Mouse (Mus musculus): Measurements from ENCODE around the gene Tbc1d30.
A peak's percentile ranks its signal among the peaks of the same experiment; 100 is the strongest.

Tbc1d30 gene

GRCm38 (mm10) chr10:121282926-121283325, 68.2 kb downstream of the Tbc1d30 start:
- Histone ChIP-seq H3K36me3 (ENCODE audit: control insufficient read depth, insufficient read depth, low read length, poor library complexity, severe bottlenecking) (no peaks in the 10 kb centered on the region), H3K27me3 (ENCODE audit: control insufficient read depth, insufficient read depth, low read length, poor library complexity, severe bottlenecking) (no peaks in the 10 kb centered on the region)
- DNase-seq (ENCODE audit: low read depth, low spot score): no peak

DNA sequence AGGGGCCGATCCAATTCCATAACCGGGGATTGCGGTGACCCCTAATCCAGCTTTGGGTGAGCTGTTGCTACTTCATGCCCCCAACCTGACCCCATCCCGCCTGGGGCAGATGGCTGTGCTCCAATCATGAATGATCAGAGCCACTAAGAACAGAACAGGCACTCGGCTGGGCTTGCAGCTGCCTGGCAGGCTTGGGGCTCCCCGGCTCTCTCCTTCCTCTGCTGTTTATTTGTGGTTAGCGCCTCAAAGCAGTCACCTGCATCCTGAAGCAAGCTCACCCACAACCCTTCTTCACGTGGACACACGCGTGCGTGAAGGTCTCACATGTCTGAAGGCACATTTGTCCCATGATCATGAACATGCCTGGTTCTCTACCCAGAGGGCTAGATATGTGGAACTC, 68.6 kb downstream of the Tbc1d30 start:
- no peak for DNase-seq (ENCODE audit: low read depth, low spot score)
- Histone ChIP-seq H3K36me3 (ENCODE audit: control insufficient read depth, insufficient read depth, low read length, poor library complexity, severe bottlenecking) (no peaks in the 10 kb centered on the region), H3K27me3 (ENCODE audit: control insufficient read depth, insufficient read depth, low read length, poor library complexity, severe bottlenecking) (no peaks in the 10 kb centered on the region)

DNA sequence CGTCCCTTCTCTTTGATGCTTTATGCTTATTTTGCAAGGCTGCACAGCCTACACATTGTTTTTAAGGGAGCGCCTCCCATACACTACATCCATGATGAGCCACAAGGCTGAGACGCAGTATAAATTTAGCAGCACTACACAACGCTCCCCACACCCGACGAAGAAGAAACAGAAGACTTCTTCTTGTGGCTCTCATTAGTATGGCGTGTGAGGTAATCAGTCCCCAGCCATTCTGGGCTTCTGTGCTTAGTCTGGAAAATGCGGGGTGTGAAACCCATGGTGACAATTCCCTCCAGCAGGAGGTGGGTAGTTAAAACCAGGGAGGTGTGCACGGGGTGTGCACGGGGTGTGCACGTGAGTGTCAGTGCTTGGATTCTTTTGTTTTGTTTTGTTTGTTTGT, 70.1 kb downstream of the Tbc1d30 start:
- H3K27me3 ChIP-seq (ENCODE audit: control insufficient read depth, insufficient read depth, low read length, poor library complexity, severe bottlenecking): no peaks in the 10 kb centered on the region
- no peak for DNase-seq (ENCODE audit: low read depth, low spot score)
- no peaks in the 10 kb centered on the region for H3K36me3 ChIP-seq (ENCODE audit: control insufficient read depth, insufficient read depth, low read length, poor library complexity, severe bottlenecking)

DNA sequence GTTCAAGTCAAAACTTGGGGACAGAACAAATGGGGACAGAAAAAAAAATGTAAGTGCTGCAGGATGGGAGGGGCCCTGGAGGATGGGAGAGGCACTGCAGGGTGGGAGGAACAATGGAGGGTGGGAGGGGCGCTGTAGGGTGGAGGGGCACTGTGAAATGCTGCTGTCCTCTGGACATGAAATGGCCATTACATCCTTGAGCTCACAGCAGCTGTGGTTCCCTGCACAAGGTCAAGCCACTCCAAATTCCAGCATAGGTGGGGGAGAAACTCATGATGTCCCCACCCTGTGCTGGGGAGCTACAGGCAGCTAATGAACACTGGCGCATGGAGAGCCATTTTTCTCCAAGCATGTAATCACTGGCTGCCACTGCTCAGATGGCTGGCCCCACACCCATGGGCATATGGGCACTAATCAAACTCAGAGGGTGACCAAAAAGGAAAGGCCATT, 74.0 kb downstream of the Tbc1d30 start:
- Histone ChIP-seq H3K36me3 (ENCODE audit: control insufficient read depth, insufficient read depth, low read length, poor library complexity, severe bottlenecking) (no peaks in the 10 kb centered on the region), H3K27me3 (ENCODE audit: control insufficient read depth, insufficient read depth, low read length, poor library complexity, severe bottlenecking) (no peaks in the 10 kb centered on the region)
- DNase-seq (ENCODE audit: low read depth, low spot score): no peak

- no peaks in the 10 kb centered on the region for H3K36me3 ChIP-seq (ENCODE audit: control insufficient read depth, insufficient read depth, low read length, poor library complexity, severe bottlenecking)
- DNase-seq (ENCODE audit: low read depth, low spot score): no peak
- no peaks in the 10 kb centered on the region for H3K27me3 ChIP-seq (ENCODE audit: control insufficient read depth, insufficient read depth, low read length, poor library complexity, severe bottlenecking)
Measured at GRCm38 (mm10) chr10:121274964-121275363, 76.1 kb downstream of the Tbc1d30 start.

DNA sequence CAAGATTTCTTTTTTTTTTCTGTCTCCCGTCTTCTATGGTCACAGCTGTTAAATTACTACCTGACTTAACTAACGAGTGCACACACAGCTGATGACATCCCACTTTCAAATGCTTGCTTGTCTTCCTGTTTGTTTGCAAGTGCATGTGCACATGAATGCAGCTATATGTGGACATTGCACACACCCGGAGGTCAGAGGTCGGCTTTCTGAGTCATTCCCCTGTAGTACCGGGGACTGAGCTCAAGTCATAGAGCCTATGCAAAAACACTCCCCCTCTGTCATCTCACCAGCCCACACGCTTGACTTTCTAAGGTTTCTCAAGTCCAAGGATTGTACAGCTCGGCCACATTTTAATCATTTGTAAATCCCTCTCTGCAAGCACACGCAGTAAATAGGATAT, 80.1 kb downstream of the Tbc1d30 start:
- H3K27me3 ChIP-seq (ENCODE audit: control insufficient read depth, insufficient read depth, low read length, poor library complexity, severe bottlenecking): no peaks in the 10 kb centered on the region
- DNase-seq (ENCODE audit: low read depth, low spot score): no peak
- no peaks in the 10 kb centered on the region for H3K36me3 ChIP-seq (ENCODE audit: control insufficient read depth, insufficient read depth, low read length, poor library complexity, severe bottlenecking)

- H3K36me3 ChIP-seq (ENCODE audit: control insufficient read depth, insufficient read depth, low read length, poor library complexity, severe bottlenecking): no peaks in the 10 kb centered on the region
- no peaks in the 10 kb centered on the region for H3K27me3 ChIP-seq (ENCODE audit: control insufficient read depth, insufficient read depth, low read length, poor library complexity, severe bottlenecking)
- DNase-seq (ENCODE audit: low read depth, low spot score): no peak
Measured at GRCm38 (mm10) chr10:121268771-121269170, 82.3 kb downstream of the Tbc1d30 start.

GRCm38 (mm10) chr10:121264204-121264575, 86.9 kb downstream of the Tbc1d30 start:
- H3K27me3 ChIP-seq (ENCODE audit: control insufficient read depth, insufficient read depth, low read length, poor library complexity, severe bottlenecking): no peaks in the 10 kb centered on the region
- no peak for DNase-seq (ENCODE audit: low read depth, low spot score)
- H3K36me3 ChIP-seq (ENCODE audit: control insufficient read depth, insufficient read depth, low read length, poor library complexity, severe bottlenecking): no peaks in the 10 kb centered on the region

DNA sequence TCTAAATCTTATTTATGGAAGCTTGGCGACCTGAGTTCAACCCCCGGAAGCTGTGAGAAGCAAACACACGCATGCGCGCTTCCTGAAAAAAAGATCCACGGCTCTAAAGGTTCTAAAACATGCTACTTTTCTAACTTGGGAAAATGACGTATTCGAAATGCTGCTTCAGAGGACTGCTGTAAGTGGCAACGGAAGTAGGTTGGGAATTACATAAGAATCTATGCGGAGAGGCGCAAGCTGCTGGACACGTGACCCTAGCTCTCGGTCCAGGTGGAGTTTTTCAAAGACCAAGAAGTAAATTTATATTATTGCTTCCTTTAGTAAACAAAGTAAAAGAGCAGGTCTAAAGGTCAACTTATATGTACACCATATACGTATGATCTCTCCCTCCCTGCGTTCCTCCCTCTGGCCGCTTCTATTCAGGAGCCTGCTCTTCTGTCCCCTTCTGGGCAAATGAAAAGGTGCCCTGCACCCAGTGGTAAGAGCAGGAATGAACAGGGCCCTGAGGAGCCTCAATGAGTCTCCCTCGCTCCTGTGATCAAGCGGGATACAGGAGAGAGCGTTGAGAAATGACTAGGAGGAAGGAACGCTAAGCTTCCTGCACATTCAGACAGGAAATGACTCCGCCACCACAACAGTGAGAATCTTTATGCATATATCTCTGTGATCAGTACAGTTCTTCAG, 87.4 kb downstream of the Tbc1d30 start:
- DNase-seq (ENCODE audit: low read depth, low spot score): peak; percentile 14
- H3K36me3 ChIP-seq (ENCODE audit: control insufficient read depth, insufficient read depth, low read length, poor library complexity, severe bottlenecking): no peaks in the 10 kb centered on the region

GRCm38 (mm10) chr10:121262206-121262605, 88.9 kb downstream of the Tbc1d30 start:
- no peak for DNase-seq (ENCODE audit: low read depth, low spot score)
- H3K27me3 ChIP-seq (ENCODE audit: control insufficient read depth, insufficient read depth, low read length, poor library complexity, severe bottlenecking): no peaks in the 10 kb centered on the region
- no peaks in the 10 kb centered on the region for H3K36me3 ChIP-seq (ENCODE audit: control insufficient read depth, insufficient read depth, low read length, poor library complexity, severe bottlenecking)

More for the DNA sequence above, 87.4 kb downstream of the Tbc1d30 start:
- no peaks in the 10 kb centered on the region for H3K27me3 ChIP-seq (ENCODE audit: control insufficient read depth, insufficient read depth, low read length, poor library complexity, severe bottlenecking)

DNA sequence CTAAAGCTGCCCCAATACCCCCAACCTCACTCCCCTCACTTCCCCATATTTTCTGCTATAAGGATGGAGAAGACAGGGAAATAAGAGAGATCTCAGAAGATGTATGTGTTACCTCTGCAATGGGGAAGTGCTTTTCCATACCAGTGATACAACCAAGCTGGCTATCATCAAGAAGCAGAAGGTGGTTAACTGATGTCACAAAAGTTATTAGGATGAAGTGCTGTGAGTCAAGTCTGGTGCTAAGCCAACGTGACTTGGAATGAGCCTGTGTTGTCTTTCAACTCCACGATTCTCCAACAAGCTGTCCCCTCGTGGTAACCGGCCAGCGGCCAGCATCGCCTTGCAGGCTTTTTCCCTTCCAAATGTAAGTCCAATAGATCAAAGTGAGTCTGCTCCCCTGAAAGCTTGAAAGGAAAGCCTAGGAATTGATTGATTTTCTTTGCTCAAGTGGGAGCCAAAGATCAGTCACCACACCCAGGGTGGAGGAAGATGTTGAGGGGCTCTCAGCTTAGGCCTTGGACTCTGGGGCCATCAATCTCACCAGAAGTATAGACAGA, 90.0 kb downstream of the Tbc1d30 start:
- no peaks in the 10 kb centered on the region for H3K36me3 ChIP-seq (ENCODE audit: control insufficient read depth, insufficient read depth, low read length, poor library complexity, severe bottlenecking)
- no peak for DNase-seq (ENCODE audit: low read depth, low spot score)
- no peaks in the 10 kb centered on the region for H3K27me3 ChIP-seq (ENCODE audit: control insufficient read depth, insufficient read depth, low read length, poor library complexity, severe bottlenecking)

GRCm38 (mm10) chr10:121256115-121256825, 94.8 kb downstream of the Tbc1d30 start:
- DNase-seq (ENCODE audit: low read depth, low spot score): peak; percentile 79
- Histone ChIP-seq H3K27me3 (ENCODE audit: control insufficient read depth, insufficient read depth, low read length, poor library complexity, severe bottlenecking) (no peaks in the 10 kb centered on the region), H3K36me3 (ENCODE audit: control insufficient read depth, insufficient read depth, low read length, poor library complexity, severe bottlenecking) (no peaks in the 10 kb centered on the region)

GRCm38 (mm10) chr10:121255465-121255864, 95.6 kb downstream of the Tbc1d30 start:
- Histone ChIP-seq H3K36me3 (ENCODE audit: control insufficient read depth, insufficient read depth, low read length, poor library complexity, severe bottlenecking) (no peaks in the 10 kb centered on the region), H3K27me3 (ENCODE audit: control insufficient read depth, insufficient read depth, low read length, poor library complexity, severe bottlenecking) (no peaks in the 10 kb centered on the region)
- no peak for DNase-seq (ENCODE audit: low read depth, low spot score)

DNA sequence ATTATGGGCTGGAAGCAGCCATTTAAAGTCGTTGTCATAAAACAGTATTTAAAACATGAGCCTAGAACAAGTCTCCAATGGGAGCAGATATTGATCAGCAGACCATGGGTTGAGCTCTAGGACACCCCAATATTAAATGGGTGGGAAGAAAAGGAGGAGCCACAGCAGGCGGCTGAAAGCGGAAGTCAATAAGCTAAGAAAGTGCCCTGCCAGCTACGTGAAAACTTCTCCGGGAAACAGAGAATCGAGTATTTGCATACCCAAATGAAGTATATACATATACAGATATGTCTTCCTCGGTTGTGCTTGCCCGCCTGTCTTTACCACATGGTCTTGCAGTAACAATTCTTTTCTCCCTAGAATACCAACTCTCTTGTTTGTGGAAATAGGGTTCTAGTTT, 96.7 kb downstream of the Tbc1d30 start:
- no peaks in the 10 kb centered on the region for H3K27me3 ChIP-seq (ENCODE audit: control insufficient read depth, insufficient read depth, low read length, poor library complexity, severe bottlenecking)
- no peaks in the 10 kb centered on the region for H3K36me3 ChIP-seq (ENCODE audit: control insufficient read depth, insufficient read depth, low read length, poor library complexity, severe bottlenecking)
- no peak for DNase-seq (ENCODE audit: low read depth, low spot score)

DNA sequence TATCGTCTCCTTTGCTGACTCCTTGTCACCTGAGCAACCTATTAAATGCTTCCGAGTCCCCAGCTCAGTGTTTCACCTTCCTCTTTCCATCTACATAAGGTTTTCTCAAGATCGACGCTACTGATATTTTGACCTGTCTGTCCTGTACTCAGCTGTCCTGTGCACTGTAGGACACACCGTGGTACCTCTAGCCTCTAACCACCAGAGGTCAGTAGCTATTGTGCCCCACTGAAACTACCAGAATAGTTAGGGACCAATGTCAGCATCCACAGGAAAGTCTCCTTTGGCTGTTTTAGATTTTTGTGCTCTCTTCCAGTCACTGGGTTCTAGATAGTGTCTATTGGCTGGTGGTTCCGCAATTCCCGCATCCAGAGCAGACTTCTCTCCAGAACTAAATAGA, 98.3 kb downstream of the Tbc1d30 start:
- H3K27me3 ChIP-seq (ENCODE audit: control insufficient read depth, insufficient read depth, low read length, poor library complexity, severe bottlenecking): no peaks in the 10 kb centered on the region; the same call in 1 of the 2 replicates
- H3K36me3 ChIP-seq (ENCODE audit: control insufficient read depth, insufficient read depth, low read length, poor library complexity, severe bottlenecking): no peaks in the 10 kb centered on the region
- no peak for DNase-seq (ENCODE audit: low read depth, low spot score)
